Comparison of ENCODE assay signal across 10 mouse cellular contexts in the genomic region with DNA sequence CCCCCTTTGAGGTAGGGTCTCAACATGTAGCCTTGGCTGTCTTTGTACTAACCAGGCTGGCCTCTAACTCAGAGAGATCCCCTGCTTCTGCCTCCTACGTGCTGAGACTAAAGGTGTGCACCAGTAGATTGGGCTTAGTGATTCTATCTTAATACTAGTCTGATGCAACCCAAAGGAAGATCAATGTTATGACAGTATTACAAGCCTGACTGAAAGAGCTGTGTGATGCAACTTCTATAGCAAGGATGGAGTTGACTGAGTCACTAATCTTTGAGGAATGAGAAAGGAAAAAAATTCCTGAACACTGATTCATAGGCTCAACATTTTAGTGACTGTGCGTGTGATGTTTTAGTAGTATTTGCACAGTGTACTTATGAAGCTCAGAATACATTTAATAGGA. TPM values are rescaled to one million over a fixed set of nuclear protein-coding genes. Genes with fewer than 3 reads are reported as not detected.
DNase-seq lines count a peak whose midpoint lies in the region; ATAC-seq and TF ChIP-seq lines count a peak whose summit lies in the region.
"Had no signal": no experiment of that assay in that cellular context is flagged by ENCODE, and none has a peak within 500 bp of the region (broad histone marks: within the 10 kb centered on the region; RNA-seq: fewer than 3 reads in every experiment).

No protein-coding gene starts in this region.

- peaks cover 24% of the 10 kb centered on the region for H3K36me3 ChIP-seq in liver, adult 2 months (ENCODE audit: control insufficient read depth, insufficient read depth, low read length)
- peaks cover 17% of the 10 kb centered on the region for H3K36me3 ChIP-seq in intestine, embryonic 15.5 days
- H3K36me3 ChIP-seq in neural tube, embryonic 12.5 days = peaks cover 21% of the 10 kb centered on the region

- H3K4me3 ChIP-seq in liver, adult 2 months (ENCODE audit: insufficient read depth, low read depth, low read length) = no peak overlapping the region
- no peak overlapping the region for H3K4me3 ChIP-seq in intestine, embryonic 15.5 days (replicated peaks)
- no peak overlapping the region for H3K4me3 ChIP-seq in neural tube, embryonic 12.5 days

- H3K27me3 ChIP-seq in liver, adult 2 months (ENCODE audit: control insufficient read depth, insufficient read depth, low read length) = no peaks in the 10 kb centered on the region
- no peaks in the 10 kb centered on the region for H3K27me3 ChIP-seq in intestine, embryonic 15.5 days (replicated peaks)
- H3K27me3 ChIP-seq in neural tube, embryonic 12.5 days (replicated peaks) = no peaks in the 10 kb centered on the region

- 47% methylated on average over 2 of the region's 2 CpGs for WGBS in liver, adult 2 months
- WGBS in intestine, embryonic 15.5 days = 94% methylated on average over 2 of the region's 2 CpGs
- 97% methylated on average over 2 of the region's 2 CpGs for WGBS in neural tube, embryonic 12.5 days

- H3K27ac ChIP-seq in liver, adult 2 months (replicated peaks; ENCODE audit: insufficient read depth, low read depth, low read length) = no peak overlapping the region; the same call in 1 of the 2 replicates
- H3K27ac ChIP-seq in intestine, embryonic 15.5 days = no peak overlapping the region
- no peak overlapping the region for H3K27ac ChIP-seq in neural tube, embryonic 12.5 days

- TF ChIP-seq CTCF in liver, adult 2 months (IDR thresholded peaks at IDR 0.05; ENCODE audit: low read depth, low read length) = no peak

- DNase-seq in liver, adult 2 months (ENCODE audit: extremely low read depth, low read depth, low spot score) = peak; percentile 72
- DNase-seq in liver (no peak), NIH3T3 (ENCODE audit: low read depth) (peak; percentile 74)
- no peak for DNase-seq in retina, postnatal 1 day
- no peak for DNase-seq in layer of hippocampus, postnatal 25 days (ENCODE audit: extremely low spot score in 1 of 2, low spot score in 1 of 2)
- DNase-seq: cerebellum, adult 11 months; right cerebral cortex, adult 18-20 months; thymus, postnatal 36 days had no signal

- peaks cover 22% of the 10 kb centered on the region for H3K4me1 ChIP-seq in liver, adult 2 months (ENCODE audit: control insufficient read depth, insufficient read depth, low read length)
- H3K4me1 ChIP-seq in intestine, embryonic 15.5 days (replicated peaks) = peaks cover 19% of the 10 kb centered on the region
- peaks cover 26% of the 10 kb centered on the region for H3K4me1 ChIP-seq in neural tube, embryonic 12.5 days

- H3K9ac ChIP-seq in liver, adult 2 months (ENCODE audit: low read depth, low read length) = no peak overlapping the region
- H3K9ac ChIP-seq in intestine, embryonic 15.5 days = no peak overlapping the region
- no peak overlapping the region for H3K9ac ChIP-seq in neural tube, embryonic 12.5 days

- no peak for ATAC-seq in intestine, embryonic 15.5 days
- ATAC-seq in neural tube, embryonic 12.5 days (ENCODE audit: low FRiP score, low read depth) = no peak

- no peaks in the 10 kb centered on the region for H3K9me3 ChIP-seq in intestine, embryonic 15.5 days
- H3K9me3 ChIP-seq in neural tube, embryonic 12.5 days = no peaks in the 10 kb centered on the region

- H3K4me2 ChIP-seq in intestine, embryonic 15.5 days (replicated peaks) = peak overlapping the region; percentile 55; the same call in 1 of the 2 replicates
- peak overlapping the region; percentile 71; the same call in 1 of the 2 replicates for H3K4me2 ChIP-seq in neural tube, embryonic 12.5 days (replicated peaks)

- peaks cover 18% of the 10 kb centered on the region for H3K79me2 ChIP-seq in liver, adult 2 months (ENCODE audit: control insufficient read depth, insufficient read depth, low read length)

- no peak for TF ChIP-seq POLR2A in liver, adult 2 months (IDR thresholded peaks at IDR 0.05; ENCODE audit: extremely low read depth, insufficient read depth, low read length)

RNA-seq across cellular contexts. Expression of gene Hspa5, which starts 1.7 kb away (rescaled TPM):
- total RNA-seq in liver, adult 2 months (2014; rRNA removed) = 843 and 1,003 TPM in 2 replicates
- polyA plus RNA-seq in liver, adult 2 months (2012; rRNA removed) = 1,344 and 1,475 TPM in 2 replicates
- 1,028 and 1,048 TPM in 2 replicates for polyA plus RNA-seq in intestine, embryonic 15.5 days (2015; fragmentation: Nextera tagmentation; extraction: Ambion mirVana)
- polyA plus RNA-seq in neural tube, embryonic 12.5 days (2016; fragmentation: Nextera tagmentation; extraction: Ambion mirVana) = 638 and 654 TPM in 2 replicates
- total RNA-seq in layer of hippocampus, postnatal 25 days (2021) = 100 to 1,000 TPM; 220 to 358 TPM

RNA-seq across cellular contexts. Expression of gene Gapvd1, which starts 15.0 kb away (rescaled TPM):
- 32.4 and 37.1 TPM in 2 replicates for total RNA-seq in liver, adult 2 months (2014; rRNA removed)
- polyA plus RNA-seq in liver, adult 2 months (2012; rRNA removed) = 9.2 and 10.6 TPM in 2 replicates
- polyA plus RNA-seq in intestine, embryonic 15.5 days (2015; fragmentation: Nextera tagmentation; extraction: Ambion mirVana) = 69.5 and 73.0 TPM in 2 replicates
- polyA plus RNA-seq in neural tube, embryonic 12.5 days (2016; fragmentation: Nextera tagmentation; extraction: Ambion mirVana) = 121 and 125 TPM in 2 replicates
- 100 to 1,000 TPM in 1 of 2 experiments, 10 to 100 TPM in 1; 96.2 to 104 TPM for total RNA-seq in layer of hippocampus, postnatal 25 days (2021)

RNA-seq across cellular contexts. Expression of gene Rabepk, which starts 29.7 kb away (rescaled TPM):
- total RNA-seq in liver, adult 2 months (2014; rRNA removed) = 12.1 and 14.8 TPM in 2 replicates
- polyA plus RNA-seq in liver, adult 2 months (2012; rRNA removed) = 12.7 and 14.7 TPM in 2 replicates
- 40.7 and 45.7 TPM in 2 replicates for polyA plus RNA-seq in intestine, embryonic 15.5 days (2015; fragmentation: Nextera tagmentation; extraction: Ambion mirVana)
- 20.4 and 25.0 TPM in 2 replicates for polyA plus RNA-seq in neural tube, embryonic 12.5 days (2016; fragmentation: Nextera tagmentation; extraction: Ambion mirVana)
- 10 to 100 TPM; 29.6 to 34.6 TPM for total RNA-seq in layer of hippocampus, postnatal 25 days (2021)

RNA-seq across cellular contexts. Expression of gene Fbxw2, which starts 56.1 kb away (rescaled TPM):
- 49.9 and 51.9 TPM in 2 replicates for total RNA-seq in liver, adult 2 months (2014; rRNA removed)
- polyA plus RNA-seq in liver, adult 2 months (2012; rRNA removed) = 24.2 and 28.1 TPM in 2 replicates
- 68.3 and 71.4 TPM in 2 replicates for polyA plus RNA-seq in intestine, embryonic 15.5 days (2015; fragmentation: Nextera tagmentation; extraction: Ambion mirVana)
- polyA plus RNA-seq in neural tube, embryonic 12.5 days (2016; fragmentation: Nextera tagmentation; extraction: Ambion mirVana) = 72.1 and 79.0 TPM in 2 replicates
- 10 to 100 TPM; 82.5 to 84.3 TPM for total RNA-seq in layer of hippocampus, postnatal 25 days (2021)

Comparison
In these comparisons a context has a peak if more than half of its experiments do, and no peak if none do; other contexts are left out.
1. DNase-seq: peak in liver, adult 2 months (single experiment) and NIH3T3 (single experiment); none in liver (single experiment), retina, postnatal 1 day (single experiment) and layer of hippocampus, postnatal 25 days (0 of 2).